Mouse (Mus musculus) brain, embryonic 14.5 days (tissue): ENCODE measurements around the gene Clstn3.

Source experiments
- CTCF ChIP-seq: fragments of 200-500 bp; IDR thresholded peaks from 2 replicates; pipeline ENCODE4 v1.5.1; 2012; ENCODE audit warnings: inconsistent platforms, mild to moderate bottlenecking, moderate library complexity, borderline replicate concordance; ENCODE audit not compliant: insufficient read depth, insufficient read length; ENCODE audit errors: extremely low read depth
- POLR2A ChIP-seq: fragments of 200-500 bp; IDR thresholded peaks from 2 replicates; pipeline ENCODE4 v1.6.1; 2012; ENCODE audit warnings: mild to moderate bottlenecking, inconsistent platforms, borderline replicate concordance; ENCODE audit not compliant: poor library complexity, insufficient read depth, insufficient read length, severe bottlenecking; ENCODE audit errors: extremely low read depth

GRCm38 (mm10) chr6:124485414-124486144 is 21.0 kb upstream of the Clstn3 start:
- TF ChIP-seq CTCF (no peak), POLR2A (peak; percentile 20; the same call in 1 of the 2 replicates)
